Mouse (Mus musculus) forebrain, embryonic 10.5 days (tissue): ENCODE measurements around the gene Mpz. TPM values are rescaled to one million over a fixed set of nuclear protein-coding genes. Genes with fewer than 3 reads are reported as not detected.

Source experiments
- DNase-seq: peaks from one replicate; pipeline ENCODE4 v3.0.0-alpha.2; 2017; ENCODE audit warnings: low spot score; ENCODE audit errors: extremely low spot score
- H3K27ac ChIP-seq: fragments of 300-500 bp; sonication (generic); 2 replicates; pipeline ENCODE4 v1.5.1; 2016; ENCODE audit warnings: mild to moderate bottlenecking
- H3K27me3 ChIP-seq: fragments of 300-500 bp; sonication (generic); 2 replicates; pipeline ENCODE4 v1.6.1; 2016; ENCODE audit warnings: mild to moderate bottlenecking; ENCODE audit not compliant: poor library complexity, severe bottlenecking
- H3K36me3 ChIP-seq: fragments of 300-500 bp; sonication (generic); replicated peaks from 2 replicates; pipeline ENCODE4 v1.6.1; 2016; ENCODE audit warnings: mild to moderate bottlenecking, moderate library complexity
- H3K4me1 ChIP-seq: fragments of 300-500 bp; sonication (generic); 2 replicates; pipeline ENCODE4 v1.6.1; 2016
- H3K4me3 ChIP-seq: fragments of 300-500 bp; sonication (generic); 2 replicates; pipeline ENCODE4 v1.5.1; 2016; ENCODE audit warnings: mild to moderate bottlenecking, moderate library complexity
- H3K9me3 ChIP-seq: fragments of 300-500 bp; sonication (generic); 2 replicates; pipeline ENCODE4 v1.6.1; 2016; ENCODE audit warnings: mild to moderate bottlenecking, moderate library complexity
- WGBS: fragments of 180-500 bp; shearing (Covaris S2); methylation state at CpG from one replicate; pipeline ENCODE4 v1.1.7; 2016; 5-methylcytosine and 5-hydroxymethylcytosine counted together
- polyA plus RNA-seq: library from polyadenylated mRNA; unstranded; fragments of >200 nt; fragmentation: Nextera tagmentation; extraction: Ambion mirVana; gene quantifications from 2 replicates; pipeline ENCODE4 v1.2.1, GENCODE M21; 2016

Gene Mpz
- 0.16 and 0.22 TPM in 2 replicates for polyA plus RNA-seq

DNA sequence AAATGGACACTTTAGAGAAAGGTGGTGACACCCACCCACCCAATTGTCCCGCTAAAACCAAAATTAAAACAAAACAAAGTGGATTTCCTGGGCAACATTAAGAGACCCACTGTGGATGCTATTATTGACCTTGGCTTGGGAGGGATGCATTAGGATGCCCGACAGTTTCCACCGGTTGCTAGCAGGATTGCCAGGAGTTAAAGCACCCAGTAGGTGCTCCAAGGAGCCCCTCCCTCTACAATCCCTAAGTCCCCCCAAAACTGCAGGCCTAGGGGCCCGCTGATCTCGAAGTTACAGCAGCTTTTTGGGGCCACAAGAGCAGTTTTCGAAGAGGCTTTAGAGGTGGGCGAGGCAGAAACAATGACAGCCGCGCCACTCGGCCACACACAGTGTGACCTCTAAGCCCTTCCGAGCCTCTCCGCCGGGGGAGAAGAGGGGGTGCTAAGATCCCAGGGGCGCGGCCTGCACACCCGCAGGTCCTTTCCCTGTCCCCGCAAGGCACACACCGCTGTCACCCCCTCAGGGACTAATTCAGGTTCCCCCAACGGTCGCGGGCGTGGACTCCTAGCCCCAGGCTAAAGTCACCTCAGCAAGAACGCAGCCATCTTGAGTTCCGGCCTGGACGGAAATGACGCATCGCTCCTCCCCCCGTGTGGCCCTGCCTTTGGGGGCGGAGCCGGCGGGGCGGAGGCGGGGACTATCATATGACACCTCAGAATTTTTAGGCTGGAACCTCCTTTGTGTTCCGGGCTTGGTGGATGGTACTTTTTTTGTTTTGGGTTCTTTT is at the start of gene Mpz, which contains the start of gene Sdhc:
TSS of gene Mpz (plus strand) at position 738 of the 787 bp plus-strand sequence.
TSS of gene Sdhc (minus strand) at position 630 of the 787 bp plus-strand sequence.
- peaks cover 26% of the 10 kb centered on the region for H3K4me1 ChIP-seq
- peak within 1 kb of the TSS; percentile 96 for H3K4me3 ChIP-seq
- peak within 1 kb of the TSS; percentile 92 for H3K27ac ChIP-seq
- no peaks in the 10 kb centered on the region for H3K9me3 ChIP-seq
- peak; percentile 94 for DNase-seq
- H3K36me3 ChIP-seq = peaks cover 9% of the 10 kb centered on the region
- under 1% methylated on average over 34 of the region's 34 CpGs for WGBS
- peaks cover 4% of the 10 kb centered on the region; the same call in 1 of the 2 replicates for H3K27me3 ChIP-seq

GRCm38 (mm10) chr1:171101033-171101432 is 49.5 kb upstream of the Mpz start:
- no peak for DNase-seq
- Histone ChIP-seq H3K27ac (no peak overlapping the region), H3K4me1 (peaks cover 35% of the 10 kb centered on the region), H3K27me3 (peaks cover 16% of the 10 kb centered on the region), H3K36me3 (no peaks in the 10 kb centered on the region), H3K9me3 (no peaks in the 10 kb centered on the region), H3K4me3 (peak overlapping the region; percentile 76; the same call in 1 of the 2 replicates)
- 60% methylated on average over 2 of the region's 2 CpGs for WGBS

- DNase-seq = peak; percentile 90
- no peaks in the 10 kb centered on the region for H3K36me3 ChIP-seq
- no peaks in the 10 kb centered on the region for H3K9me3 ChIP-seq
- peaks cover 25% of the 10 kb centered on the region for H3K4me1 ChIP-seq
- WGBS = under 1% methylated on average over 40 of the region's 40 CpGs
- peaks cover 14% of the 10 kb centered on the region for H3K27me3 ChIP-seq
- H3K27ac ChIP-seq = peak overlapping the region; percentile 84
- H3K4me3 ChIP-seq = peak overlapping the region; percentile 76
Measured at GRCm38 (mm10) chr1:171101733-171102546, 48.6 kb upstream of the Mpz start.

DNA sequence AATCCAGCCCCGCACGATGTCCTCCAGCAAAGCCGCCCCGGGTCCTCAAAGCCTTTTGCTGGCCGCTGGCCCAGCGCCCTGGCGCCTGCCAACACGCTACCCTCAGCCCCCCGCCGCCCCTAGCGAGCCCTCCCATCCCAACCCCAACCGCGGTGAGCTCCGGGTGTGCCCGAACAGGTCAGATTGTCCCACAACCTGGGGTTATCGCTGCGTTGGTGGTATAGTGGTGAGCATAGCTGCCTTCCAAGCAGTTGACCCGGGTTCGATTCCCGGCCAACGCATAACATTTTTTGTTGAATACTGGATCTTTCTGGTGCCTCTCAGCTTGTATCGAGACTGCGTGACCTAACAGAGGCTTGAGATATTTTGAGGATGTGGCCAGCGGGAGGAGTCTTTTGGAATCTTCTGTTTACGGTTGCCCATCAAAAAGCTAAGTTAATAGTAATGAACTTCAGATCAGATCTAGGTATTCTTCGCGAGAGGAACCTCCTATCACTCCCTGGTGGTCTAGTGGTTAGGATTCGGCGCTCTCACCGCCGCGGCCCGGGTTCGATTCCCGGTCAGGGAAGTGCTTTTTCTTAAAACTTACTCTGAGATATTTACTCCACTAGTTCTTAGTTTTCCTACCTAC is 47.8 kb upstream of the Mpz start:
- WGBS = under 1% methylated on average over 35 of the region's 35 CpGs
- Histone ChIP-seq H3K4me3 (peak overlapping the region; percentile 76), H3K9me3 (no peaks in the 10 kb centered on the region), H3K4me1 (peaks cover 18% of the 10 kb centered on the region), H3K27me3 (peaks cover 7% of the 10 kb centered on the region; the same call in 1 of the 2 replicates), H3K27ac (peak overlapping the region; percentile 84), H3K36me3 (no peaks in the 10 kb centered on the region)
- DNase-seq = peak; percentile 94

DNA sequence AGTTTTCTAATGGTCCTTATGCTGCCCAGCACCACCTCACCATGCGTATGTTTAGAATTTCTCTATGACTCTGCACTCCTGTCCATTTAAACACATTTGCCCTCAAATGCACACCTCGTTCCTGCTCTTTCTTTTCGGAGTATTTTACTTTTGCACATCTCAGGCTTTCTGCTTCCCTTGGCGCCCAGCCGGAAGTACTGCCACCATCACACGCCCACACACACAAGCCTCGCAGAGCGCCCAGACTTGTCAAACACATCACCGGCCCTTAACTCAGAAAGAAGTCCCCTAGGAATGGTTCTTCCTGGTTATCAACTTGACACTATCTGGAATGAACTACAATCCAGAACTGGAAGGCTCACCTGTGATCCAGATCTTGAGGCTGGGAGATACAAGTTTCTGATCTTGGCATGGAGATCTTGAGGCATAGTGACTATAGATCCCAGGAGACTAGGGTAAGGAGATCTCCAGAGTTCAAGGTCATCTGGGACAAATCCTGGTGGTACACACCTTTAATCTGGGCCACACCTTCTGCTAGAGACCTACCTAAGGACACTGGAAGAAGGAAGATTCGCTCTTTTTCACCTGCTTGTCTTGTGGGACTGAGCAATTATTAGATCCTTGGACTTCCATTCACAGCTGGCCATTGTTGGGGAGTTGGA is 47.2 kb upstream of the Mpz start:
- WGBS = 9% methylated on average over 10 of the region's 10 CpGs
- DNase-seq = no peak
- Histone ChIP-seq H3K27ac (peak overlapping the region; percentile 26; the same call in 1 of the 2 replicates), H3K4me1 (peaks cover 17% of the 10 kb centered on the region), H3K36me3 (no peaks in the 10 kb centered on the region), H3K4me3 (peak overlapping the region; percentile 76), H3K9me3 (no peaks in the 10 kb centered on the region), H3K27me3 (peaks cover 5% of the 10 kb centered on the region; the same call in 1 of the 2 replicates)

DNA sequence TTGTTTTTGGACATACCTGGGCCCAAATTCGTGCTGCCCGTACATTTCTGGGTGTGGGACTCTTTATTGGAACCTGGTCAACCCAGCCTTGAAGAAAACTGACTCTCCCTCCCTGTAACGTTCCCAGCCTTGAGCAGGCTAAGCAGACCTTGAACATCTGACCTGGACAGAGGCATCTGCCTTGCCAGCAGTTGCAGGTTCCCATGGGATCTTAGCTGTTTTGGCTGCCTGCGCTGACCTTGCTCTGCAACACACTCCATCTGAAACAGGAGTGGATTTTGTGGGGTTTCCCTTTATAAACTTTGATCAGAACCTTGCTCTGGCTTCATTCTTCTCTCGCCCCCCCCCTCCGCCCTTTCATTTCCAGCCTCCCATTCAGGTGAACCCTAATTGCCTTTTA is 45.3 kb upstream of the Mpz start:
- 75% methylated on average over 6 of the region's 6 CpGs for WGBS
- Histone ChIP-seq H3K9me3 (no peaks in the 10 kb centered on the region), H3K4me3 (no peak overlapping the region), H3K27me3 (peaks cover 15% of the 10 kb centered on the region; the same call in 1 of the 2 replicates), H3K4me1 (peaks cover 24% of the 10 kb centered on the region), H3K27ac (no peak overlapping the region), H3K36me3 (no peaks in the 10 kb centered on the region)
- DNase-seq = no peak

DNA sequence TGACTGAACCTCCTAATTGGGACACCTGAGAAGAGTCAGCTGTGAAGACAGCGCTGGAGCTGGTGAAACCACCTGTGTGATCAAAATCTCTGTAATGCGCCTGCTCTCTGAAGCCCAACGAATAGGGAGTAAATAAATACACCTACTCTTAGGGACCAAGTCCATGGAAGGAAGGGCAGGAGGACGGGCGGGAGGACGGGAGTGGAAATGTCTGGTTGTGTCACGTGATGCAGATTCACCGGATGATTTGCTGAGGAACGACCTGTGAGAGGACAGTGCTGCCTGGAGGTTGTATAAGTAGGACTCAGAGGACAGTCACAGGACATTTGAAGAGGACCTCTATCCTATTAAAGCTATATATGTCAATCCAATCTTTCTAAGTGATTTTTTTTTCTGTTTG is 40.9 kb upstream of the Mpz start:
- peak overlapping the region; percentile 61 for H3K4me3 ChIP-seq
- no peaks in the 10 kb centered on the region for H3K36me3 ChIP-seq
- no peak overlapping the region for H3K27ac ChIP-seq
- WGBS = 29% methylated on average over 9 of the region's 9 CpGs
- no peaks in the 10 kb centered on the region for H3K9me3 ChIP-seq
- peaks cover 15% of the 10 kb centered on the region; the same call in 1 of the 2 replicates for H3K27me3 ChIP-seq
- peaks cover 34% of the 10 kb centered on the region for H3K4me1 ChIP-seq
- peak; percentile 31 for DNase-seq

DNA sequence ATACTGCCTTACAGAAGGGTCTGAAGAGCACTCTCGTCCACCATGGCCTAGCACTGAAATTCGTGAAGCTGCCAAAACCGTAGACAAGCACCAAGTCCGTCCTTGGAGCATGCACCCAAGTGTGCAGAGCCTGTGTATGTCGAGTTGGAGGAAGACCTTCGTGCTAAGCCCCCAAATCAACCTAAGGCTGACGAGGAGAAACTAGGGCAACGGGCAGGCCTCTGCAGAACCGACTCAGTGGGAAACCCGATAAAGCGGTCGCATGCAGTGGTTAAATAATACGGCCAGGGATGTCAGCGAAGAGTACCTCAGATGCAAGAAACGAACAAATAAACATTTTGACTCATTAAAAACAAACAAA is 39.9 kb upstream of the Mpz start:
- Histone ChIP-seq H3K36me3 (no peaks in the 10 kb centered on the region), H3K4me3 (peak overlapping the region; percentile 61), H3K27ac (peak overlapping the region; percentile 85), H3K4me1 (peaks cover 30% of the 10 kb centered on the region), H3K27me3 (0 out of 2 replicates have a peak, but pooled peaks cover 11% of the 10 kb centered on the region), H3K9me3 (no peaks in the 10 kb centered on the region)
- no peak for DNase-seq
- 10% methylated on average over 15 of the region's 15 CpGs for WGBS

- H3K4me3 ChIP-seq = peak overlapping the region; percentile 61
- under 1% methylated on average over 38 of the region's 38 CpGs for WGBS
- peak; percentile 93 for DNase-seq
Measured at GRCm38 (mm10) chr1:171111020-171111780, 39.3 kb upstream of the Mpz start.

GRCm38 (mm10) chr1:171111781-171112575 is 38.5 kb upstream of the Mpz start:
- 0 out of 2 replicates have a peak, but pooled peaks cover 11% of the 10 kb centered on the region for H3K27me3 ChIP-seq
- DNase-seq = peak; percentile 76
- no peaks in the 10 kb centered on the region for H3K36me3 ChIP-seq
- peak overlapping the region; percentile 61 for H3K4me3 ChIP-seq
- H3K9me3 ChIP-seq = no peaks in the 10 kb centered on the region
- H3K27ac ChIP-seq = peak overlapping the region; percentile 76
- WGBS = 3% methylated on average over 15 of the region's 15 CpGs
- peaks cover 30% of the 10 kb centered on the region for H3K4me1 ChIP-seq

More at GRCm38 (mm10) chr1:171111020-171111780, 39.3 kb upstream of the Mpz start:
- 0 out of 2 replicates have a peak, but pooled peaks cover 11% of the 10 kb centered on the region for H3K27me3 ChIP-seq
- H3K36me3 ChIP-seq = no peaks in the 10 kb centered on the region
- no peaks in the 10 kb centered on the region for H3K9me3 ChIP-seq
- H3K27ac ChIP-seq = peak overlapping the region; percentile 85
- H3K4me1 ChIP-seq = peaks cover 30% of the 10 kb centered on the region

DNA sequence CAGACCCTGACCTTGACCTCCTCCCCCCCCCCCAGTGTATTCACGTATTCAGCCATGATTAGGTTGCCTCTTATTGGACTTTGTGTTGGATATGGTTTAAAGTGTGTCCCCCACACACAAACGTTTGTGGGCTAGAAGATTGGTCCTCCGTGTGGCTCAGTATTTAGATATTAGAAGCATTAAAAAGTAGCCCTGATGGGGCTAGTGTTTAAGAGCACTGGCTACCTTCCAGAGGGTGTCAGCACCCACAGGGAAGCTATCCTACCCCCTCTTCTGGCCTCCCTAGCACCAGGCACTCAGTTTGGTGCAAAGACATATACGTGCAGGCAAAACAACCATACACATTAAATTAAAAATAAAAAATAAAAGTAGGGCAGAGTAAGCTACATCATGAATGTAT is 37.5 kb upstream of the Mpz start:
- no peak overlapping the region; the same call in 1 of the 2 replicates for H3K4me3 ChIP-seq
- 84% methylated on average over 4 of the region's 4 CpGs for WGBS
- DNase-seq = no peak

More for the DNA sequence above, 37.5 kb upstream of the Mpz start:
- H3K4me1 ChIP-seq = peaks cover 30% of the 10 kb centered on the region
- H3K27ac ChIP-seq = no peak overlapping the region
- no peaks in the 10 kb centered on the region for H3K36me3 ChIP-seq
- H3K27me3 ChIP-seq = 0 out of 2 replicates have a peak, but pooled peaks cover 11% of the 10 kb centered on the region
- no peaks in the 10 kb centered on the region for H3K9me3 ChIP-seq
